Mouse (Mus musculus) kidney, postnatal 4 days (tissue): ENCODE measurements around the gene Meis2.

Experiments
- DNase-seq, 2 experiments: peaks; one replicate each; pipeline ENCODE4 v3.0.0; 2021; ENCODE audit warnings: mixed read lengths in 2 of 2

Meis2 gene

GRCm38 (mm10) chr2:115996438-115996837, 69.2 kb downstream of the Meis2 start:
- DNase-seq, result no peak

DNA sequence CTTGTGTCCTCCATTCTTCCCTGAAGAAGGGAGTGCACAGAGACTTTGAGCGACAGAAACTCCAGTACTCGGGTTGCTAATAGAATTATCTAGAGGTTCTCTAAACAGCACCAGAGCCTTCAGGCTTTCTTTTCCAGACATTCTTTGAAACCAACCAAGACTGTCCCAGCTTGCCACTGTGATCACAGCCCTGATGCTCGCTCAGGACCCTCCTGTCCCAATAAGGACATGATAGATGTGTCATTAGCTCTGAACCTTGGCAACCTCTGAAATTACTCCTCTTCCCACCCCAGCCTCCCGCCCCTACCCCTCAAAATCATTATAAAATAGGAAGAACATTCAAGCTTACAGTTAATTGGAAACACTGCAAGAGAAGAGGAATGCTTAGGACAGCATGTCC, 71.8 kb downstream of the Meis2 start:
- DNase-seq, result no peak

- DNase-seq, result no peak
Observed at GRCm38 (mm10) chr2:115989249-115989648, 76.4 kb downstream of the Meis2 start.

DNA sequence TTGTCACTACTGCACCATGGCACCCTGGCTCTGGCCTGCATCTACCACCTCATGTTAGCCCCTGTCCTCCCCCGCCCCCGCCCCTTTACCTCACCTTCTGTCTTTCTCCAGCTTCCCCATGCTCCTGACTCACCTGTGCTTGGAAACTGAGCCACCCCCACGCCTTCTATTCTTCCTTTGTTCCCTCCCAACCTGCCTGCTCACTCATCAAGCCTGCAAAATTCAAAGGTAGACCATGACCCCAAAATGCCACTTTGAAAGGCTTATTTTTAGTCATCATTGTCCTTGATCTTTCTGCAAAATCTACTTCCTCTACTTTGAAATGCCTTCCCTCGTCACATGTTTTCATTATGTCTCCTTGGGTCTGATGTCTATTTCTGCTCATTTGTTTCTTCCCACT, 77.2 kb downstream of the Meis2 start:
- DNase-seq, result no peak

GRCm38 (mm10) chr2:115984952-115985351, 80.7 kb downstream of the Meis2 start:
- no peak for DNase-seq

GRCm38 (mm10) chr2:115984487-115984886, 81.2 kb downstream of the Meis2 start:
- no peak for DNase-seq

- DNase-seq, result no peak
Observed at GRCm38 (mm10) chr2:115980490-115980889, 85.1 kb downstream of the Meis2 start.

DNA sequence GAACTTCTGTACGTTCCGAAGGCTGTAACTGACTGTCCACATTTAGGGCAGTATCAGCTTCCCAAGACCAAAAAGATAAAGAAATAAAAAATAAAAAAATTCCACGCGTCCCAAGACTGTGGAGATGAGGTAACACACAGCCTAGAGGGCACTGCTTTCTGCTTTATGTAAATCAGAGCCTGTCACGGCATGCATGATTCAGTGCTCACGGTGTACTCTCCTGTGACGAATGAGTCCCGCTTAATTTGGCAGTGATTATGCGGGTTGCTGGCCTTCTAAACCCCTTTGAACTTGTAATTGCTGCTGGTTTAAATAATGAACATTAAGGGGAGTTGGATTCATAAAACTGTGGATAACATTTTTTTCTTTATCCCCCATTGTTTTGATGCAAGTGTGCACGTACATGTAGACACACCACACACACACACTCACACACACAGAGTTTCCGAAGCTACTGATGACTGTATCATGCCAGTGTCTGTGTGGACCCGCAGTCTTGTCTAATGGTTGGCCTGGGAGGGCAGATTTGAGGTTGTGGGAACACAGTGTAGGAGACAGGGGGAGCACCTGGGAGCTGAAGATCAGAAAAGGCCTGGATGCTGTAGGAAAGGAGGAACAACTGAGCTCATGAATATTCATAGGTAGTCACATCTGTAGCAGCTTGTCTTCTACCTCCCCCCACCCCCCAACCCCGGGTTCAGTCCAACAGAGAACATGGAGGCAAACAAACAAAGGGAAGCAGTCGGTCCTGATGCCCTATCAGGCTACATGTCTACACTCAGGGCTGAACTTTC, 85.8 kb downstream of the Meis2 start:
- DNase-seq, result peak in 1 of 2 experiments; percentile 38

GRCm38 (mm10) chr2:115978666-115979065, 87.0 kb downstream of the Meis2 start:
- DNase-seq, result no peak

- no peak for DNase-seq
Observed at GRCm38 (mm10) chr2:115971296-115971805, 94.3 kb downstream of the Meis2 start.

GRCm38 (mm10) chr2:115970091-115970820, 95.4 kb downstream of the Meis2 start:
- DNase-seq, result no peak

GRCm38 (mm10) chr2:115969201-115969600, 96.4 kb downstream of the Meis2 start:
- DNase-seq, result no peak

GRCm38 (mm10) chr2:115964911-115965310, 100.7 kb downstream of the Meis2 start:
- no peak for DNase-seq

DNA sequence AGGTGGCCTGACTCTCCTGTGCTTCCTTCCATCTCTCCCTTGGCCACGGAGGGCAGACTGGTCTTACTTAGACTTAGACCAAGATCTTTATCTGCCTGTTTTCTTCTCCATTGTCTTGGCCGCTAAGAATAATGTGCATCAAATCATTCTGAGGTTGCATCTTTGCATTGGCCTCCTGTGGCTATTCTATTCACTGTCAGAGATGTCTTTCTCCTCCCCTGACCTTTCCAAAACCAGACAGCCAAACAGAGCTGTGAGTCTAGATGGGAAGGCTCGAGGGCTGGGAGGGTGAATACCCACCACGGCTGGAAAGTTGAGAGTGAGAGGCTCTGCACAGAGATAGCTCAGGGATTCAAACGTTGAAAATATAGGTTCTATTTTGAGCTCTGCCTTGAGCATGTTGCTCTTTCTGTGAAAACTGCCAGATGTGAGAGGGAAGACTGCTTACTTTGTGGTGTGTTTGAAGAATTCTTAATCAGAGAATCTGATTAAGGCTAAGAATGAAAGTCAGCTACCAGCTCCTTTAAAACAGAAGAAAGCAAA, 102.3 kb downstream of the Meis2 start:
- no peak for DNase-seq

GRCm38 (mm10) chr2:115962728-115963127, 102.9 kb downstream of the Meis2 start:
- DNase-seq, result no peak

GRCm38 (mm10) chr2:115962113-115962512, 103.5 kb downstream of the Meis2 start:
- DNase-seq, result no peak

- DNase-seq, result no peak
Observed at GRCm38 (mm10) chr2:115960615-115961014, 105.0 kb downstream of the Meis2 start.

DNA sequence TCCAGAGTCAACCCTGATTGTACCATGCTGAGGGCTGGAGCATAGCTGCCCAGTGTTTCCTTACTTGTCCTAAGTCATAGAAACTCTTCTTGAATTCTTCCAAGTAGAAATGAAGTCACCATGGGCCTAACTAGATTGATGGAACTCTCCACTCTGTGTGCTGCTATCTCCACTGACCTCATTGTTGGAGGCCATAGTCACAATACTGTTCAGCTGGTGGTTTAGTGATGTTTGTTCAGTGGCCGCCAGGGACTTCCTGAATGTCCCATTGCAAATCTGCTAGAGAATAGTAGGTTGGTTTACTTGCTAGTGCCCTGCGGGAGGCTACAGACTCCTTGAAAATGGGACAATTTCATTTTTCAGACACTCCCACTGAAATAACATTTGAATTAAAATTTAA, 108.9 kb downstream of the Meis2 start:
- no peak for DNase-seq

DNA sequence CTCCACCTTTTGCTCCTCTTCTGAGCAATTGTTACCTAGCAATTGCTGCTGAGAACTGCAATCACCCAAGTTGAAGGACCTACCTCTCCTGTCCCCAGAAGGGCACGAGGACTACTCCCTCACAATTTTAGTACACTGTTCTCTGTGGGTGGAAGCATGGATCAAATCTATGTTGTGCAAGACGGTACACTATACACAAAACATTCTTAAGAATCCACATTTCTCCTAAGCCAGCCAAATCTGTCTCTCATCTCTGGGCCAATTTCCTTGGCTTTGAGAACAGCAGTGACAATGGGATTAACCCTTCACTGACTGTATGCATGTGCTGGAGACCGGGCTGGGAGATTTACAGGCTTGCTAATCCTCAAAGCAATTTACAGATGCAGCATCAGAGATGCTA, 115.0 kb downstream of the Meis2 start:
- DNase-seq, result no peak

DNA sequence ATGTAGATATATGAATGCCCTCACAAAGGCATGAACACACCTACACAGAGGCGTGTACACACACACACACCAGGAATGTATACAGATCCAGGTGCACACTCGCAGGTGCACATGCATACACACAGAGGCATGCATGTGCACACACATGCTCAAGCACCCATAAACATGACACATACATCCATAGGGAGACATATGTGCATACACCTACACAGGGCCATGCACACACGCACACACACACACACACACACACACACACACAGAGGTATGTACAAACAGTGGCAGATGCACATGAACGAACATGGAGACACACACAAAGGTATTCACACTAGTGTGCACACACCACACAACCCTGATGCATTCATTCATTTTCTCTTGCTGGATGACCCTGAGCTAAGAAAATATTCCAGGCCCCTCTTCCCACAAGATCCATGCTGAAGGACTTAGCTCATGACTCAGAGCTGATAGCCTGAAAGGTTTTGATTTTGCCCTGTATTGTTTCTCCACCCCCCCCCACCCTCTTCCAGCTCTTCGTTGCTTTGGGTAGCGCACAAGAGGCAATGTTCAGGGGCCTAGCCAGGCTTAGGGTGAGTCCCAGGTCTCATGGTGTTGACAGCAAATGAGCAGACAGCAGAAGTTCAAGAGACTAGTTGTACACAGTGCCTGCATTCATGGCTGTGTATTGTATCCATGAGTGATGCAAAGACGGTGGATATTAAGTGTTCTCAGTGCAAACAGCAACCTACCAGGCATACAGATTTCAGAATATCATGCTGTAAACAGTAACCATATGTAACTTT, 116.8 kb downstream of the Meis2 start:
- no peak for DNase-seq

GRCm38 (mm10) chr2:115947714-115948226, 117.9 kb downstream of the Meis2 start:
- DNase-seq, result no peak

GRCm38 (mm10) chr2:115943044-115943443, 122.6 kb downstream of the Meis2 start:
- no peak for DNase-seq

DNA sequence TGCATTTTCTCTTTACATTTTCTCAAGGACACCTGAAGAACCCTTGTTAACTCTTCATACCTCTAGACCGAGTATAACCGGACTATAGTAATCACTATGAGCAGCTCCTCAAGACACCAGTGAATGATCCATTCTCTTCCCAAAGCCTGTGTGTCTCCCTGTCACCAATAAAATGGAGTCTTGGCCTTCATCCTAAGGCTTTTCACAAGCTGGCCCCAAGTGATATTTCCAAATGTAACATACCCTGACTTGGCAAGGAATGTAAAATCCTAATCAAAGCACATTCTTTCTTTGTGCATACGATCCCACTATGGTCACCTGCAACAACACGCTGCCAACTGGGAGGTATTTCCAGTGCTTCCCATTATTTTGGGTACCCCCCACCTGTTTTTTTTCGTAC, 125.8 kb downstream of the Meis2 start:
- DNase-seq, result no peak
